Mouse (Mus musculus): ENCODE data around the gene Thrb. TPM values are rescaled to one million over a fixed set of nuclear protein-coding genes. Genes with fewer than 3 reads are reported as not detected.

The Thrb gene
- polyA plus RNA-seq, 1 experiment from 2014 or later, result 0.32 TPM

GRCm38 (mm10) chr14:17686939-17687338 lies 26.9 kb downstream of the Thrb start:
- Histone ChIP-seq H3K4me3 (ENCODE audit: low read depth, low read length) (no peak overlapping the region), H3K4me1 (replicated peaks; ENCODE audit: control insufficient read depth, insufficient read depth, low read length) (no peaks in the 10 kb centered on the region), H3K9me3 (ENCODE audit: control insufficient read depth, low read length) (no peaks in the 10 kb centered on the region), H3K36me3 (ENCODE audit: control insufficient read depth, insufficient read depth, low read length) (no peaks in the 10 kb centered on the region), H3K9ac (ENCODE audit: low read length) (no peak overlapping the region), H3K4me2 (ENCODE audit: low read depth, low read length, severe bottlenecking) (no peak overlapping the region), H3K27me3 (ENCODE audit: control insufficient read depth, insufficient read depth, low read length) (no peaks in the 10 kb centered on the region), H3K27ac (ENCODE audit: low read depth, low read length) (no peak overlapping the region)
- ATAC-seq (replicated peaks; ENCODE audit: low FRiP score) (no peak), DNase-seq (ENCODE audit: low spot score) (no peak)
- 85% methylated on average over 3 of the region's 3 CpGs for WGBS

- H3K27me3 ChIP-seq (ENCODE audit: control insufficient read depth, insufficient read depth, low read length), result no peaks in the 10 kb centered on the region
- H3K9ac ChIP-seq (ENCODE audit: low read length), result no peak overlapping the region
- ATAC-seq (replicated peaks; ENCODE audit: low FRiP score), result no peak
- no peaks in the 10 kb centered on the region for H3K4me1 ChIP-seq (replicated peaks; ENCODE audit: control insufficient read depth, insufficient read depth, low read length)
- WGBS, result 78% methylated on average over 1 of the region's 1 CpGs
- no peak overlapping the region for H3K4me3 ChIP-seq (ENCODE audit: low read depth, low read length)
- no peaks in the 10 kb centered on the region for H3K9me3 ChIP-seq (ENCODE audit: control insufficient read depth, low read length)
- no peak for DNase-seq (ENCODE audit: low spot score)
- no peak overlapping the region for H3K4me2 ChIP-seq (ENCODE audit: low read depth, low read length, severe bottlenecking)
- no peak overlapping the region for H3K27ac ChIP-seq (ENCODE audit: low read depth, low read length)
- no peaks in the 10 kb centered on the region for H3K36me3 ChIP-seq (ENCODE audit: control insufficient read depth, insufficient read depth, low read length)
Measured at GRCm38 (mm10) chr14:17691246-17691645, 31.2 kb downstream of the Thrb start.

- Histone ChIP-seq H3K9me3 (ENCODE audit: control insufficient read depth, low read length) (no peaks in the 10 kb centered on the region), H3K36me3 (ENCODE audit: control insufficient read depth, insufficient read depth, low read length) (no peaks in the 10 kb centered on the region), H3K27me3 (ENCODE audit: control insufficient read depth, insufficient read depth, low read length) (no peaks in the 10 kb centered on the region), H3K9ac (ENCODE audit: low read length) (no peak overlapping the region), H3K4me1 (replicated peaks; ENCODE audit: control insufficient read depth, insufficient read depth, low read length) (no peaks in the 10 kb centered on the region), H3K27ac (ENCODE audit: low read depth, low read length) (no peak overlapping the region), H3K4me3 (ENCODE audit: low read depth, low read length) (no peak overlapping the region), H3K4me2 (ENCODE audit: low read depth, low read length, severe bottlenecking) (no peak overlapping the region)
- WGBS, result 74% methylated on average over 4 of the region's 4 CpGs
- DNase-seq (ENCODE audit: low spot score) (no peak), ATAC-seq (replicated peaks; ENCODE audit: low FRiP score) (no peak)
Measured at GRCm38 (mm10) chr14:17695526-17695925, 35.5 kb downstream of the Thrb start.

- no peak overlapping the region for H3K4me2 ChIP-seq (ENCODE audit: low read depth, low read length, severe bottlenecking)
- H3K27me3 ChIP-seq (ENCODE audit: control insufficient read depth, insufficient read depth, low read length), result no peaks in the 10 kb centered on the region
- no peak overlapping the region for H3K27ac ChIP-seq (ENCODE audit: low read depth, low read length)
- no peak overlapping the region for H3K9ac ChIP-seq (ENCODE audit: low read length)
- WGBS, result 86% methylated on average over 9 of the region's 9 CpGs
- H3K9me3 ChIP-seq (ENCODE audit: control insufficient read depth, low read length), result no peaks in the 10 kb centered on the region
- H3K36me3 ChIP-seq (ENCODE audit: control insufficient read depth, insufficient read depth, low read length), result no peaks in the 10 kb centered on the region
- ATAC-seq (replicated peaks; ENCODE audit: low FRiP score), result no peak
- DNase-seq (ENCODE audit: low spot score), result no peak
- H3K4me1 ChIP-seq (replicated peaks; ENCODE audit: control insufficient read depth, insufficient read depth, low read length), result no peaks in the 10 kb centered on the region
- H3K4me3 ChIP-seq (ENCODE audit: low read depth, low read length), result no peak overlapping the region
Measured at GRCm38 (mm10) chr14:17697920-17698632, 38.0 kb downstream of the Thrb start.

GRCm38 (mm10) chr14:17700228-17700627 lies 40.2 kb downstream of the Thrb start:
- Histone ChIP-seq H3K9me3 (ENCODE audit: control insufficient read depth, low read length) (no peaks in the 10 kb centered on the region), H3K36me3 (ENCODE audit: control insufficient read depth, insufficient read depth, low read length) (no peaks in the 10 kb centered on the region), H3K4me3 (ENCODE audit: low read depth, low read length) (no peak overlapping the region), H3K4me2 (ENCODE audit: low read depth, low read length, severe bottlenecking) (no peak overlapping the region), H3K4me1 (replicated peaks; ENCODE audit: control insufficient read depth, insufficient read depth, low read length) (no peaks in the 10 kb centered on the region), H3K9ac (ENCODE audit: low read length) (no peak overlapping the region), H3K27ac (ENCODE audit: low read depth, low read length) (no peak overlapping the region), H3K27me3 (ENCODE audit: control insufficient read depth, insufficient read depth, low read length) (no peaks in the 10 kb centered on the region)
- ATAC-seq (replicated peaks; ENCODE audit: low FRiP score) (no peak), DNase-seq (ENCODE audit: low spot score) (no peak)
- WGBS, result 88% methylated on average over 3 of the region's 3 CpGs

GRCm38 (mm10) chr14:17713297-17713904 lies 53.3 kb downstream of the Thrb start:
- no peak overlapping the region for H3K27ac ChIP-seq (ENCODE audit: low read depth, low read length)
- H3K4me2 ChIP-seq (ENCODE audit: low read depth, low read length, severe bottlenecking), result no peak overlapping the region
- no peaks in the 10 kb centered on the region for H3K27me3 ChIP-seq (ENCODE audit: control insufficient read depth, insufficient read depth, low read length)
- H3K9ac ChIP-seq (ENCODE audit: low read length), result no peak overlapping the region
- no peaks in the 10 kb centered on the region for H3K9me3 ChIP-seq (ENCODE audit: control insufficient read depth, low read length)
- no peaks in the 10 kb centered on the region for H3K4me1 ChIP-seq (replicated peaks; ENCODE audit: control insufficient read depth, insufficient read depth, low read length)
- no peaks in the 10 kb centered on the region for H3K36me3 ChIP-seq (ENCODE audit: control insufficient read depth, insufficient read depth, low read length)
- no peak overlapping the region for H3K4me3 ChIP-seq (ENCODE audit: low read depth, low read length)
- WGBS, result 90% methylated on average over 7 of the region's 7 CpGs
- DNase-seq (ENCODE audit: low spot score) (no peak), ATAC-seq (replicated peaks; ENCODE audit: low FRiP score) (no peak)

GRCm38 (mm10) chr14:17719494-17719893 lies 59.4 kb downstream of the Thrb start:
- H3K4me1 ChIP-seq (replicated peaks; ENCODE audit: control insufficient read depth, insufficient read depth, low read length), result no peaks in the 10 kb centered on the region
- no peaks in the 10 kb centered on the region for H3K36me3 ChIP-seq (ENCODE audit: control insufficient read depth, insufficient read depth, low read length)
- ATAC-seq (replicated peaks; ENCODE audit: low FRiP score), result no peak
- no peaks in the 10 kb centered on the region for H3K27me3 ChIP-seq (ENCODE audit: control insufficient read depth, insufficient read depth, low read length)
- 81% methylated on average over 2 of the region's 2 CpGs for WGBS
- no peak overlapping the region for H3K9ac ChIP-seq (ENCODE audit: low read length)
- no peak overlapping the region for H3K4me2 ChIP-seq (ENCODE audit: low read depth, low read length, severe bottlenecking)
- no peak overlapping the region for H3K4me3 ChIP-seq (ENCODE audit: low read depth, low read length)
- DNase-seq (ENCODE audit: low spot score), result no peak
- no peaks in the 10 kb centered on the region for H3K9me3 ChIP-seq (ENCODE audit: control insufficient read depth, low read length)
- no peak overlapping the region for H3K27ac ChIP-seq (ENCODE audit: low read depth, low read length)

GRCm38 (mm10) chr14:17722824-17723445 lies 62.9 kb downstream of the Thrb start:
- no peak overlapping the region for H3K4me2 ChIP-seq (ENCODE audit: low read depth, low read length, severe bottlenecking)
- no peaks in the 10 kb centered on the region for H3K27me3 ChIP-seq (ENCODE audit: control insufficient read depth, insufficient read depth, low read length)
- no peak overlapping the region for H3K27ac ChIP-seq (ENCODE audit: low read depth, low read length)
- H3K36me3 ChIP-seq (ENCODE audit: control insufficient read depth, insufficient read depth, low read length), result no peaks in the 10 kb centered on the region
- no peak for ATAC-seq (replicated peaks; ENCODE audit: low FRiP score)
- no peaks in the 10 kb centered on the region for H3K9me3 ChIP-seq (ENCODE audit: control insufficient read depth, low read length)
- H3K4me3 ChIP-seq (ENCODE audit: low read depth, low read length), result no peak overlapping the region
- no peak overlapping the region for H3K9ac ChIP-seq (ENCODE audit: low read length)
- WGBS, result 37% methylated on average over 1 of the region's 1 CpGs
- no peaks in the 10 kb centered on the region for H3K4me1 ChIP-seq (replicated peaks; ENCODE audit: control insufficient read depth, insufficient read depth, low read length)
- DNase-seq (ENCODE audit: low spot score), result no peak
